Mouse (Mus musculus) lung, postnatal 0 days (tissue): ENCODE measurements at regions not wholly inside any gene's neighbourhood (a gene's known extent, or its start where the extent isn't known, plus 50 kb on each side); places are given as distances from the start of the nearest gene placed in this dataset.

Source experiments
- ATAC-seq: fragments of 200-750 bp; cut with Nextera tagmentation; 2 replicates; pipeline ENCODE4 v1.8.0; 2017; ENCODE audit warnings: moderate library complexity
- DNase-seq: peaks from one replicate; pipeline ENCODE4 v3.0.0-alpha.2; 2016; ENCODE audit warnings: low spot score
- H3K27ac ChIP-seq: fragments of 300-500 bp; sonication (generic); 2 replicates; pipeline ENCODE4 v1.5.1; 2014; ENCODE audit warnings: antibody characterized with exemption, mild to moderate bottlenecking, low read length, mixed read lengths
- H3K27me3 ChIP-seq: fragments of 300-500 bp; sonication (generic); replicated peaks from 2 replicates; pipeline ENCODE4 v1.6.1; 2014; ENCODE audit warnings: low read length, mixed read lengths; ENCODE audit not compliant: insufficient read depth
- H3K36me3 ChIP-seq: fragments of 300-500 bp; sonication (generic); 2 replicates; pipeline ENCODE4 v1.6.1; 2014; ENCODE audit warnings: low read length, mixed read lengths; ENCODE audit not compliant: insufficient read depth
- H3K4me1 ChIP-seq: fragments of 300-500 bp; sonication (generic); 2 replicates; pipeline ENCODE4 v1.6.1; 2014; ENCODE audit warnings: antibody characterized with exemption, low read depth, low read length, mixed read lengths; ENCODE audit not compliant: insufficient read depth
- H3K4me2 ChIP-seq: fragments of 300-500 bp; sonication (generic); replicated peaks from 2 replicates; pipeline ENCODE4 v1.6.1; 2014; ENCODE audit warnings: low read depth, mild to moderate bottlenecking, low read length, moderate library complexity, mixed read lengths
- H3K4me3 ChIP-seq: fragments of 300-500 bp; sonication (generic); 2 replicates; pipeline ENCODE4 v1.5.1; 2014; ENCODE audit warnings: low read depth, low read length
- H3K9ac ChIP-seq: fragments of 300-500 bp; sonication (generic); replicated peaks from 2 replicates; pipeline ENCODE4 v1.6.1; 2014; ENCODE audit warnings: low read depth, mild to moderate bottlenecking
- H3K9me3 ChIP-seq: fragments of 300-500 bp; sonication (generic); 2 replicates; pipeline ENCODE4 v1.6.1; 2016; ENCODE audit warnings: low read length, mixed read lengths
- CTCF ChIP-seq: IDR thresholded peaks from 2 replicates; pipeline ENCODE4 v1.5.1; 2016; ENCODE audit warnings: antibody characterized with exemption, mild to moderate bottlenecking
- EP300 ChIP-seq: IDR thresholded peaks from 2 replicates; pipeline ENCODE4 v1.6.1; 2016; ENCODE audit warnings: antibody characterized with exemption, mild to moderate bottlenecking, control low read depth
- WGBS: fragments of 180-500 bp; shearing (Covaris S2); extraction: QIAGEN DNeasy Blood & Tissue Kit; methylation state at CpG from one replicate; pipeline ENCODE4 v1.1.7; 2014; 5-methylcytosine and 5-hydroxymethylcytosine counted together

DNA sequence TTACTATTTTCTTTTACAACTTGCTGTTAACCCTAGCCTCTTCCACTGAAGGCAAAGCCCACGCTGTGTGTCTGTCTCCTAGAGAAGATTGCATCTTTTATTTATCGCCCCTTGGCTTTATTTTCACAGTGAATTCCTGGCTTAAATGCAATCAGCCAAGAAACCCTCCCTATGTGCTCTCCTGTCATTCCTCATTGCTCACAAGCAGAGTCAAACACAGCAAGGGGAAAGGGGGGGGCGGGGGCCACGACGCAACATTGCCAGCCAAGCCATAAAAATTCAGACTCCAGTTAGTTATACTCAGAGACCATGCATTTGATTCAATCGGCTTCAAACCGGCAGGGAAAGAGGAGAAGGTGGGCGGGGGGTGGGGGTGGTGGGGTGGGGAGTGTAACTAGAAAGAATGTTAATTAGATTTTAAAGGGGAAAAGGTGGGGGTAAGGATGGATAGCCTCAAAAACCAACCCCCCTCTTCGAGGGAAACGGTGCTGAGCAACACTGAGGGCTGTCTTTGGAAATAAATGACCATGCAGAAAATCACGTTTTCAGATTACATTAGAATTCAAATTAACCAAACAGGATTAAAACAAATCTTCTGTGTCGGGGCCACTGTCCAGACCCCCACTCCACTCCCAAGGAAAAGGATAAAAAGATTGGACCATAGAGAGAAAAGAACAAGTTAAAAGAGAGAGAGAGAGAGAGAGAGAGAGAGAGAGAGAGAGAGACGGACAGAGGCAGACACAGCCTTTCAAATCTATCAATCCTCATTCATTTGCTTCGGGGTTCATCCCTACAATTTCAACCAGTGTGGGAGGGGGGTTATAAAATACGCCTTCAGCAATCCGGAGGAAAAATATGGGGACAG is 156.6 kb upstream of the Smim15 start:
- H3K27ac ChIP-seq: no peak overlapping the region
- DNase-seq: no peak

GRCm38 (mm10) chr13:107884836-107885235 is 159.4 kb upstream of the Smim15 start:
- peaks cover 10% of the 10 kb centered on the region; the same call in 1 of the 2 replicates for H3K4me1 ChIP-seq
- no peaks in the 10 kb centered on the region for H3K27me3 ChIP-seq
- H3K4me3 ChIP-seq: no peak overlapping the region
- H3K9ac ChIP-seq: no peak overlapping the region
- no peak overlapping the region for H3K27ac ChIP-seq
- no peak overlapping the region for H3K4me2 ChIP-seq
- 90% methylated on average over 3 of the region's 3 CpGs for WGBS
- ATAC-seq: no peak
- no peak for DNase-seq
- TF ChIP-seq CTCF: no peak
- H3K9me3 ChIP-seq: no peaks in the 10 kb centered on the region
- H3K36me3 ChIP-seq: no peaks in the 10 kb centered on the region

More for the DNA sequence above, 156.6 kb upstream of the Smim15 start:
- WGBS: 5% methylated on average over 16 of the region's 16 CpGs
- Histone ChIP-seq H3K4me1 (peaks cover 10% of the 10 kb centered on the region; the same call in 1 of the 2 replicates), H3K27me3 (no peaks in the 10 kb centered on the region), H3K36me3 (no peaks in the 10 kb centered on the region), H3K9ac (peak overlapping the region; percentile 87), H3K9me3 (no peaks in the 10 kb centered on the region), H3K4me2 (peak overlapping the region; percentile 90), H3K4me3 (peak overlapping the region; percentile 94)
- TF ChIP-seq EP300: no peak
- TF ChIP-seq CTCF: no peak
- ATAC-seq: no peak

DNA sequence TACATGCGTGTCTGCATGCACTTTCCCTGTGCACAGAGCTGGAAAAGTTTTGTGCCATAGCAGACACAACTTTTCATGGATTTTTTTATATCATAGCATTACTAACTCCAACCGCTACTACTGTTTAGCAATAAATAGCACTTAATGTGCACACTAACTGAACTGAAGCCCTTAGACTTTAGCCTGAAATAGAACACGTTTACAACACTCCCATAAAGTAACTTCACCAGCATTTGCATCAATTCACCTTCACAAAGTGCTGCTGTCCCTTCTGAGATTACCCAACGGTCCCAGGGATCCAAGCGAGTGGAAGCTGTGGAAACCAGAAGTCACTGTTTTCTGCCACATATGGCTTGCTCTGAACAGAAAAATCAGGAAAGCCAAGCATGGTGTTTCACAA is 161.9 kb upstream of the Smim15 start:
- Histone ChIP-seq H3K4me3 (no peak overlapping the region), H3K9ac (no peak overlapping the region), H3K36me3 (no peaks in the 10 kb centered on the region), H3K9me3 (no peaks in the 10 kb centered on the region), H3K27ac (no peak overlapping the region), H3K4me1 (peaks cover 9% of the 10 kb centered on the region; the same call in 1 of the 2 replicates), H3K4me2 (no peak overlapping the region), H3K27me3 (no peaks in the 10 kb centered on the region)
- WGBS: 72% methylated on average over 5 of the region's 5 CpGs
- DNase-seq: no peak
- no peak for ATAC-seq
- TF ChIP-seq CTCF: no peak

DNA sequence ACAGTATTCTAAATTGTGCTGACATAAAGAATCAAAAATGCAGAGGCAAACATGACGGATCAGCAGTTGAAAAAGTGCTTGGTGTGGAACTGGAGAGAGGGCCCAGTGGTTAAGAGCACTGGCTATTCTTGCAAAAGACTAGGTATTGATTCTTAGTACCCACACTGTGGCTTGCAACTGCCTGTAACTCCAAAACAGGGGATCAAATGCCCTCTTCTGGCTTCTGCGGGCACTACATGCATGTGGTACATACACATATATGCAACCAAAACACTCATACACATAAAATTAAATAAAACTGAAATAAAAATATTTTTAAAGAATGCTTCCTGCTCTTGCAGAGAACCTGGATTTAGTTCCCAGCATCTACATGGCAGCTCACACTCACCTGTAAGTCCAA is 163.7 kb upstream of the Smim15 start:
- 94% methylated on average over 2 of the region's 2 CpGs for WGBS
- H3K4me3 ChIP-seq: no peak overlapping the region
- TF ChIP-seq CTCF: peak; percentile 34; the same call in 1 of the 2 replicates
- no peak for TF ChIP-seq EP300

DNA sequence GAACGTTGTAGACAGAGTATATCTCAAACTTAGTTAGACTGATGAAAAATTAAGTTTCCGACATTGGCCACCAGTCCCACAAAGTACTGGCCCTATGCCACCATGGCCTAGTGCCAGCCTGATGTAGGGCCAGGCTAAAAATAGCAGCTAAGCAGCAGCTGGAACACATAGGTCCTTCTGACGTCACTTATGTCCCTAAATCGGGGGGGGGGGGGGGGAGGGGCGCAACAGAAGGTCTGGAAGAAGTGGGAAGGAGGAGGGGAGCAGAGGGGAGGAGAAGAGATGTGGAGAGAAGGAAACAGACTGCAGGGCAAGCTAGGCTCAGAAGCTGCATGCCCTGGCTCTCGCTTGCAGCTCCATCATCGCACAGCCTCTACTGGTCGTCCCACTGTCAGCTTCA is 164.7 kb upstream of the Smim15 start:
- no peak overlapping the region for H3K4me2 ChIP-seq
- H3K9me3 ChIP-seq: no peaks in the 10 kb centered on the region
- H3K4me1 ChIP-seq: no peaks in the 10 kb centered on the region
- no peak overlapping the region for H3K4me3 ChIP-seq
- H3K9ac ChIP-seq: no peak overlapping the region
- TF ChIP-seq EP300 (peak; percentile 53), CTCF (no peak)
- WGBS: 32% methylated on average over 6 of the region's 8 CpGs
- DNase-seq: peak; percentile 86
- H3K27ac ChIP-seq: no peak overlapping the region
- no peaks in the 10 kb centered on the region for H3K27me3 ChIP-seq
- ATAC-seq: peak; percentile 75
- H3K36me3 ChIP-seq: no peaks in the 10 kb centered on the region

More for the DNA sequence above, 163.7 kb upstream of the Smim15 start:
- H3K4me2 ChIP-seq: no peak overlapping the region
- H3K27ac ChIP-seq: no peak overlapping the region
- no peaks in the 10 kb centered on the region for H3K36me3 ChIP-seq
- no peaks in the 10 kb centered on the region for H3K9me3 ChIP-seq
- H3K9ac ChIP-seq: no peak overlapping the region
- no peak for DNase-seq
- no peak for ATAC-seq
- H3K27me3 ChIP-seq: no peaks in the 10 kb centered on the region
- no peaks in the 10 kb centered on the region for H3K4me1 ChIP-seq

DNA sequence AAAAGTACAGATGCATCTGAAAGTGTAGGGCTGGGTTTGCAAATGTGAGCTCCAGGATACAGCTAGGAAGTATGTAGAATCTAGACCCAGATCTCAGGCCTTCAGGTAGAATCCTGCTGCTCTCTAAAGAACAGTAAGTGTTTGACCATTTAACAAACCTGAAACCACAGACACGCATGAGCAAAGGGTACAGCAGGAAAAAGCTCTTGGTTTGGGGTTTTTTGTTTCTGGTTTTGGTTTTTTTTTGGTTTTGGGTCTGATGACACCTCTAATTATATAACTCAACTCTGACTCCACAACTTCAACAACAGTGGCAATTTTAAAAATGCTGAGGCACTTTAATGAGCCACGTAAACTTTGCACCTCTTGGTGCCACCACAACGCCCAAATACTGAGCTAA is 165.3 kb upstream of the Smim15 start:
- no peak overlapping the region for H3K27ac ChIP-seq

More for the DNA sequence above, 165.3 kb upstream of the Smim15 start:
- H3K4me3 ChIP-seq: no peak overlapping the region
- WGBS: 59% methylated on average over 3 of the region's 3 CpGs
- no peaks in the 10 kb centered on the region for H3K4me1 ChIP-seq
- no peaks in the 10 kb centered on the region for H3K9me3 ChIP-seq
- TF ChIP-seq CTCF (no peak), EP300 (no peak)
- H3K9ac ChIP-seq: no peak overlapping the region
- DNase-seq (no peak), ATAC-seq (no peak)
- no peaks in the 10 kb centered on the region for H3K27me3 ChIP-seq
- H3K36me3 ChIP-seq: no peaks in the 10 kb centered on the region
- no peak overlapping the region for H3K4me2 ChIP-seq
